Mouse (Mus musculus) MEL (cell line): ENCODE measurements around the gene Grb10. TPM values are rescaled to one million over a fixed set of nuclear protein-coding genes. Genes with fewer than 3 reads are reported as not detected.

Experiments used
- DNase-seq: peaks from one replicate; pipeline ENCODE4 v3.0.0; 2011; ENCODE audit warnings: low read depth, low spot score
- H3K27ac ChIP-seq: 2 replicates; pipeline ENCODE4 v1.5.1; 2012; ENCODE audit warnings: low read depth, mild to moderate bottlenecking, control low read depth, low read length, moderate library complexity; ENCODE audit not compliant: control insufficient read depth
- H3K27me3 ChIP-seq, 2 experiments: fragments of 150-350 bp in 1 of 2; sonication (generic) in 1 of 2; 2 replicates each; pipeline ENCODE4 v1.6.1; 2012; ENCODE audit warnings: low read length in 2 of 2, mild to moderate bottlenecking in 2 of 2, improper control_type of control experiment in 1 of 2, moderate library complexity in 1 of 2; ENCODE audit not compliant: insufficient read depth in 2 of 2, control insufficient read depth in 1 of 2
- H3K36me3 ChIP-seq, 2 experiments: 2 replicates each; pipeline ENCODE4 v1.6.1; 2012 to 2014; ENCODE audit warnings: low read length in 2 of 2, improper control_type of control experiment in 1 of 2, inconsistent platforms in 1 of 2, mild to moderate bottlenecking in 1 of 2; ENCODE audit not compliant: insufficient read depth in 2 of 2, control insufficient read depth in 1 of 2
- H3K4me1 ChIP-seq, 2 experiments: fragments of 150-350 bp in 1 of 2; sonication (generic) in 1 of 2; 2 replicates each; pipeline ENCODE4 v1.6.1; 2012; ENCODE audit warnings: low read length in 2 of 2, improper control_type of control experiment in 1 of 2, mild to moderate bottlenecking in 1 of 2; ENCODE audit not compliant: insufficient read depth in 2 of 2, control insufficient read depth in 1 of 2
- H3K4me3 ChIP-seq, 2 experiments: fragments of 150-350 bp in 1 of 2; sonication (generic) in 1 of 2; 2 replicates each; pipeline ENCODE4 v1.5.1; 2012; ENCODE audit warnings: low read depth in 2 of 2, low read length in 2 of 2, mild to moderate bottlenecking in 2 of 2, moderate library complexity in 2 of 2, control low read depth in 1 of 2, improper control_type of control experiment in 1 of 2; ENCODE audit not compliant: control insufficient read depth in 1 of 2, insufficient read depth in 1 of 2
- H3K79me2 ChIP-seq: 2 replicates; pipeline ENCODE4 v1.6.1; 2012; ENCODE audit warnings: mild to moderate bottlenecking, low read length, moderate library complexity; ENCODE audit not compliant: control insufficient read depth, poor library complexity, insufficient read depth
- H3K9ac ChIP-seq: 2 replicates; pipeline ENCODE4 v1.6.1; 2012; ENCODE audit warnings: low read depth, mild to moderate bottlenecking, control low read depth, low read length, moderate library complexity; ENCODE audit not compliant: control insufficient read depth, poor library complexity, severe bottlenecking
- H3K9me3 ChIP-seq: fragments of 150-350 bp; sonication (generic); replicated peaks from 2 replicates; pipeline ENCODE4 v1.6.1; 2012; ENCODE audit warnings: mild to moderate bottlenecking, low read length, improper control_type of control experiment, moderate library complexity; ENCODE audit not compliant: insufficient read depth
- BHLHE40 ChIP-seq: IDR thresholded peaks from 2 replicates; pipeline ENCODE4 v1.6.1; 2012; ENCODE audit warnings: low read depth, mild to moderate bottlenecking, inconsistent platforms, low read length, improper control_type of control experiment, borderline replicate concordance
- CTCF ChIP-seq, 3 experiments: IDR thresholded peaks in 2 of 3; conservative IDR thresholded peaks in 1 of 3; 2 replicates each; pipeline ENCODE4 v1.5.1; 2011 to 2012; ENCODE audit warnings: low read length in 3 of 3, low read depth in 2 of 3, mild to moderate bottlenecking in 2 of 3, improper control_type of control experiment in 1 of 3, inconsistent platforms in 1 of 3, mixed read lengths in 1 of 3, moderate library complexity in 1 of 3; ENCODE audit not compliant: control insufficient read depth in 1 of 3, insufficient read depth in 1 of 3, poor library complexity in 1 of 3, severe bottlenecking in 1 of 3
- EP300 ChIP-seq, 2 experiments: IDR thresholded peaks; 2 replicates each; pipeline ENCODE4 v1.6.1; 2011; ENCODE audit warnings: improper control_type of control experiment in 2 of 2, low read length in 2 of 2, low read depth in 1 of 2, mild to moderate bottlenecking in 1 of 2
- GABPA ChIP-seq: IDR thresholded peaks from 2 replicates; pipeline ENCODE4 v1.6.1; 2012; ENCODE audit warnings: low read depth, mild to moderate bottlenecking, inconsistent platforms, low read length, improper control_type of control experiment, moderate library complexity
- GATA1 ChIP-seq: IDR thresholded peaks from 2 replicates; pipeline ENCODE4 v1.6.1; 2011; ENCODE audit warnings: low read depth, low read length, improper control_type of control experiment
- HCFC1 ChIP-seq: IDR thresholded peaks from 2 replicates; pipeline ENCODE4 v1.6.1; 2012; ENCODE audit warnings: low read depth, mild to moderate bottlenecking, inconsistent platforms, low read length, improper control_type of control experiment, moderate library complexity
- KAT2A ChIP-seq: conservative IDR thresholded peaks from 2 replicates; pipeline ENCODE4 v1.6.1; 2012; ENCODE audit warnings: low read depth, low read length, improper control_type of control experiment, inconsistent platforms
- MAX ChIP-seq: IDR thresholded peaks from 2 replicates; pipeline ENCODE4 v1.6.1; 2011; ENCODE audit warnings: low read length, improper control_type of control experiment
- MXI1 ChIP-seq: IDR thresholded peaks from 2 replicates; pipeline ENCODE4 v1.6.1; 2011; ENCODE audit warnings: mild to moderate bottlenecking, low read depth, low read length, improper control_type of control experiment
- MYB ChIP-seq: IDR thresholded peaks from 2 replicates; pipeline ENCODE4 v1.6.1; 2011; ENCODE audit warnings: mild to moderate bottlenecking, low read depth, low read length, improper control_type of control experiment
- MYC ChIP-seq: IDR thresholded peaks from 2 replicates; pipeline ENCODE4 v1.6.1; 2011; ENCODE audit warnings: low read depth, mild to moderate bottlenecking, low read length, improper control_type of control experiment, moderate library complexity
- NELFE ChIP-seq: IDR thresholded peaks from 2 replicates; pipeline ENCODE4 v1.6.1; 2011; ENCODE audit warnings: low read depth, low read length, improper control_type of control experiment
- POLR2A ChIP-seq, 2 experiments: IDR thresholded peaks; 2 replicates each; pipeline ENCODE4 v1.6.1; 2011 to 2012; ENCODE audit warnings: low read length in 2 of 2, mild to moderate bottlenecking in 2 of 2, control low read depth in 1 of 2, improper control_type of control experiment in 1 of 2, low read depth in 1 of 2, moderate library complexity in 1 of 2; ENCODE audit not compliant: control insufficient read depth in 1 of 2, insufficient read depth in 1 of 2, poor library complexity in 1 of 2
- RAD21 ChIP-seq: IDR thresholded peaks from 2 replicates; pipeline ENCODE4 v1.6.1; 2011; ENCODE audit warnings: mild to moderate bottlenecking, low read depth, low read length, improper control_type of control experiment
- TCF12 ChIP-seq: IDR thresholded peaks from 2 replicates; pipeline ENCODE4 v1.6.1; 2014; ENCODE audit warnings: low read depth, mild to moderate bottlenecking, inconsistent platforms, low read length, improper control_type of control experiment, moderate library complexity
- UBTF ChIP-seq: IDR thresholded peaks from 2 replicates; pipeline ENCODE4 v1.6.1; 2012; ENCODE audit warnings: low read depth, mild to moderate bottlenecking, inconsistent platforms, low read length, improper control_type of control experiment, moderate library complexity, borderline replicate concordance; ENCODE audit not compliant: insufficient read depth
- USF1 ChIP-seq: IDR thresholded peaks from 2 replicates; pipeline ENCODE4 v1.6.1; 2014; ENCODE audit warnings: low read depth, mild to moderate bottlenecking, inconsistent platforms, low read length, improper control_type of control experiment, moderate library complexity
- ZKSCAN1 ChIP-seq: IDR thresholded peaks from 2 replicates; pipeline ENCODE4 v1.6.1; 2012; ENCODE audit warnings: low read depth, mild to moderate bottlenecking, inconsistent platforms, low read length, improper control_type of control experiment, moderate library complexity
- polyA plus RNA-seq, 2 experiments: library from polyadenylated mRNA; stranded (reverse) in 1 of 2; unstranded in 1 of 2; fragments of >175 nt in 1 of 2; fragments of >200 nt in 1 of 2; gene quantifications; 2 replicates each; pipeline versions ENCODE4 v1.2.1 to v1.2.4; 2012; ENCODE audit warnings: low replicate concordance in 2 of 2, low read depth in 1 of 2; ENCODE audit not compliant: insufficient read length in 2 of 2, insufficient read depth in 1 of 2, missing spikeins in 1 of 2
- total RNA-seq: library from RNA; depleted of rRNA; stranded (reverse); fragments of 300-350 nt; gene quantifications from 2 replicates; pipeline ENCODE4 v1.2.3, GENCODE M21; 2012

Grb10 gene
- total and polyA plus RNA-seq, 3 experiments = not detected

GRCm38 (mm10) chr11:11939611-11940010, 98.9 kb downstream of the Grb10 start:
- no peak overlapping the region for H3K9ac ChIP-seq
- no peak overlapping the region for H3K27ac ChIP-seq
- H3K4me3 ChIP-seq = no peak overlapping the region
- DNase-seq = peak; percentile 52
- TF ChIP-seq GABPA (no peak), MYC (no peak), MXI1 (no peak), MYB (no peak), TCF12 (no peak), BHLHE40 (no peak), RAD21 (no peak), HCFC1 (no peak), UBTF (no peak), EP300 (IDR thresholded peaks at IDR 0.05; ENCODE audit: low read depth in 1 of 2, low read length in 2 of 2) (peak; percentile 29 to 42; a peak in 3 of 4 replicates), ZKSCAN1 (no peak), MAX (no peak), CTCF (IDR thresholded peaks at IDR 0.05 in 2 of 3, conservative IDR thresholded peaks at IDR 0.05 in 1 of 3; ENCODE audit: control insufficient read depth in 1 of 3, insufficient read depth in 1 of 3, low read depth in 2 of 3, low read length in 3 of 3, poor library complexity in 1 of 3, severe bottlenecking in 1 of 3) (no peak), GATA1 (peak; percentile 32; the same call in 1 of the 2 replicates), POLR2A (IDR thresholded peaks at IDR 0.05; ENCODE audit: control insufficient read depth in 1 of 2, insufficient read depth in 1 of 2, low read depth in 1 of 2, low read length in 2 of 2, poor library complexity in 1 of 2) (no peak), KAT2A (no peak)
- peaks cover 1 to 3% of the 10 kb centered on the region in 2 experiments; a peak in 3 of 4 replicates for H3K27me3 ChIP-seq
- H3K79me2 ChIP-seq = no peaks in the 10 kb centered on the region
- H3K36me3 ChIP-seq = no peaks in the 10 kb centered on the region
- H3K4me1 ChIP-seq = peaks cover 0 to 3% of the 10 kb centered on the region in 2 experiments; a peak in 1 of 4 replicates
- H3K9me3 ChIP-seq = no peaks in the 10 kb centered on the region

GRCm38 (mm10) chr11:11938591-11938990, 99.9 kb downstream of the Grb10 start:
- Histone ChIP-seq H3K36me3 (no peaks in the 10 kb centered on the region), H3K27me3 (peaks cover 1 to 3% of the 10 kb centered on the region in 2 experiments; a peak in 3 of 4 replicates), H3K4me3 (no peak overlapping the region), H3K9ac (no peak overlapping the region), H3K79me2 (no peaks in the 10 kb centered on the region), H3K27ac (no peak overlapping the region), H3K4me1 (peaks cover 0 to 3% of the 10 kb centered on the region in 2 experiments; a peak in 1 of 4 replicates), H3K9me3 (no peaks in the 10 kb centered on the region)
- no peak for TF ChIP-seq NELFE
- TF ChIP-seq USF1 = no peak
- no peak for DNase-seq
